8 mouse cellular contexts compared by ENCODE assay signal in genomic region chr11:68956697-68957096, GRCm38 (mm10). TPM values are rescaled to one million over a fixed set of nuclear protein-coding genes. Genes with fewer than 3 reads are reported as not detected.
DNase-seq lines count a peak whose midpoint lies in the region; ATAC-seq lines count a peak whose summit lies in the region.

No protein-coding gene starts in this region.

- DNase-seq in kidney, adult 18-20 months = peak; percentile 32
- DNase-seq in kidney, adult 11 months = no peak
- DNase-seq in kidney, postnatal 10 days = peak; percentile 64
- DNase-seq in lung, postnatal 4 days = peak; percentile 57 to 69
- no peak for DNase-seq in yolk sac, embryonic 10.5 days (ENCODE audit: low spot score)
- DNase-seq in spleen, adult 12 weeks (ENCODE audit: low spot score) = no peak

- peak overlapping the region; percentile 83 for H3K4me2 ChIP-seq in heart, embryonic 11.5 days

- H3K9me3 ChIP-seq in heart, embryonic 11.5 days (replicated peaks; ENCODE audit: control insufficient read depth, low read length) = no peaks in the 10 kb centered on the region

- H3K36me3 ChIP-seq in heart, embryonic 11.5 days (ENCODE audit: control insufficient read depth, insufficient read depth, low read length) = no peaks in the 10 kb centered on the region

- ATAC-seq in heart, embryonic 11.5 days (replicated peaks; ENCODE audit: insufficient number of reproducible peaks, low FRiP score, low TSS enrichment) = peak; percentile 15; the same call in 1 of the 2 replicates
- no peak for ATAC-seq in megakaryocyte-erythroid progenitor cell, adult 5-6 weeks (replicated peaks; ENCODE audit: low FRiP score, low TSS enrichment, poor library complexity, severe bottlenecking)

- peak overlapping the region; percentile 72 for H3K27ac ChIP-seq in heart, embryonic 11.5 days (ENCODE audit: low read depth, low read length)

- peaks cover 15% of the 10 kb centered on the region for H3K4me1 ChIP-seq in heart, embryonic 11.5 days (ENCODE audit: control insufficient read depth, insufficient read depth, low read length)

- peak overlapping the region; percentile 58 for H3K9ac ChIP-seq in heart, embryonic 11.5 days (ENCODE audit: low read depth, low read length)

- H3K27me3 ChIP-seq in heart, embryonic 11.5 days (ENCODE audit: control insufficient read depth, insufficient read depth, low read length) = peaks cover 27% of the 10 kb centered on the region

- 16% methylated on average over 13 of the region's 13 CpGs for WGBS in heart, embryonic 11.5 days (ENCODE audit: insufficient replicate concordance)

- peak overlapping the region; percentile 35 for H3K4me3 ChIP-seq in heart, embryonic 11.5 days (ENCODE audit: low read depth, low read length)

RNA-seq across cellular contexts. Expression of gene Arhgef15, which starts 0.6 kb away (rescaled TPM):
- 9.0 and 12.3 TPM in 2 replicates for polyA plus RNA-seq in heart, embryonic 11.5 days (2014; fragmentation: Nextera tagmentation; extraction: Ambion mirVana)
- total RNA-seq in megakaryocyte-erythroid progenitor cell, adult 5-6 weeks (2014; fragmentation: Nextera tagmentation) = not detected in 2 replicates
- not detected in 2 replicates for total RNA-seq in megakaryocyte-erythroid progenitor cell, adult 5-6 weeks (2017)

RNA-seq across cellular contexts. Expression of gene Slc25a35, which starts 11.2 kb away (rescaled TPM):
- polyA plus RNA-seq in heart, embryonic 11.5 days (2014; fragmentation: Nextera tagmentation; extraction: Ambion mirVana) = 1.5 and 1.6 TPM in 2 replicates
- 2.6 and 3.6 TPM in 2 replicates for total RNA-seq in megakaryocyte-erythroid progenitor cell, adult 5-6 weeks (2014; fragmentation: Nextera tagmentation)
- 1.1 and 4.5 TPM in 2 replicates for total RNA-seq in megakaryocyte-erythroid progenitor cell, adult 5-6 weeks (2017)

RNA-seq across cellular contexts. Expression of gene Rangrf, which starts 18.3 kb away (rescaled TPM):
- 67.0 and 70.6 TPM in 2 replicates for polyA plus RNA-seq in heart, embryonic 11.5 days (2014; fragmentation: Nextera tagmentation; extraction: Ambion mirVana)
- 240 and 254 TPM in 2 replicates for total RNA-seq in megakaryocyte-erythroid progenitor cell, adult 5-6 weeks (2014; fragmentation: Nextera tagmentation)
- total RNA-seq in megakaryocyte-erythroid progenitor cell, adult 5-6 weeks (2017) = 69.1 and 104 TPM in 2 replicates

RNA-seq across cellular contexts. Expression of gene Odf4, which starts 29.8 kb away (rescaled TPM):
- not detected in 2 replicates for polyA plus RNA-seq in heart, embryonic 11.5 days (2014; fragmentation: Nextera tagmentation; extraction: Ambion mirVana)
- not detected in 2 replicates for total RNA-seq in megakaryocyte-erythroid progenitor cell, adult 5-6 weeks (2014; fragmentation: Nextera tagmentation)
- not detected in 2 replicates for total RNA-seq in megakaryocyte-erythroid progenitor cell, adult 5-6 weeks (2017)

RNA-seq across cellular contexts. Expression of gene Pfas, which starts 51.6 kb away (rescaled TPM):
- 17.3 and 24.0 TPM in 2 replicates for polyA plus RNA-seq in heart, embryonic 11.5 days (2014; fragmentation: Nextera tagmentation; extraction: Ambion mirVana)
- total RNA-seq in megakaryocyte-erythroid progenitor cell, adult 5-6 weeks (2014; fragmentation: Nextera tagmentation) = 101 and 128 TPM in 2 replicates
- 53.9 and 77.9 TPM in 2 replicates for total RNA-seq in megakaryocyte-erythroid progenitor cell, adult 5-6 weeks (2017)

Comparison
In these comparisons a context has a peak if more than half of its experiments do, and no peak if none do; other contexts are left out.
1. DNase-seq: peak in kidney, adult 18-20 months (single experiment), kidney, postnatal 10 days (single experiment) and lung, postnatal 4 days (2 of 2); none in kidney, adult 11 months (single experiment), yolk sac, embryonic 10.5 days (single experiment) and spleen, adult 12 weeks (single experiment).